Mouse (Mus musculus) heart, postnatal 10 days (tissue): ENCODE measurements around the gene Cdh15. TPM values are rescaled to one million over a fixed set of nuclear protein-coding genes. Genes with fewer than 3 reads are reported as not detected.

Source experiments
- DNase-seq, 2 experiments: peaks; one replicate each; pipeline ENCODE4 v3.0.0; 2021
- intact Hi-C: fragments of 180-260 bp; cut with DNase I; formaldehyde crosslinking; loops from one replicate; pipeline ENCODE4 v1.15.1; 2025
- total RNA-seq, 2 experiments: library from RNA; stranded (reverse); gene quantifications; 2 replicates each; pipeline ENCODE4 v1.2.3; 2021

Gene Cdh15
- under 1 TPM in 1 of 2 experiments, not detected in 1; 0.10 TPM for total RNA-seq

GRCm38 (mm10) chr8:122847829-122848561 is at the start of gene Cdh15:
TSS of gene Cdh15 (plus strand) at chr8:122847966.
- peak; percentile 47 to 62 for DNase-seq
- intact Hi-C loops = no loop called here

- DNase-seq = no peak
- intact Hi-C loops = no loop called here
Measured at GRCm38 (mm10) chr8:122803906-122804761, 43.6 kb upstream of the Cdh15 start.

GRCm38 (mm10) chr8:122805349-122805748 is 42.4 kb upstream of the Cdh15 start:
- intact Hi-C loops = no loop called here
- DNase-seq = no peak

- intact Hi-C loops = no loop called here
Measured at GRCm38 (mm10) chr8:122806956-122807538, 40.7 kb upstream of the Cdh15 start.

GRCm38 (mm10) chr8:122807907-122808306 is 39.9 kb upstream of the Cdh15 start:
- intact Hi-C loops = no loop called here
- DNase-seq = peak; percentile 69 to 77

More at GRCm38 (mm10) chr8:122806956-122807538, 40.7 kb upstream of the Cdh15 start:
- DNase-seq = peak in 1 of 2 experiments; percentile 27

GRCm38 (mm10) chr8:122810376-122810775 is 37.4 kb upstream of the Cdh15 start:
- intact Hi-C loops = loop anchor here (5.0 kb wide), 2 partner anchors 133 to 193 kb away; no protein-coding TSS in a partner anchor
- no peak for DNase-seq

GRCm38 (mm10) chr8:122811870-122812494 is 35.8 kb upstream of the Cdh15 start:
- no peak for DNase-seq
- intact Hi-C loops = loop anchor here (5.0 kb wide), 2 partner anchors 135 to 195 kb away; no protein-coding TSS in a partner anchor

- intact Hi-C loops = loop anchor here (5.0 kb wide), 2 partner anchors 135 to 195 kb away; no protein-coding TSS in a partner anchor
- peak in 1 of 2 experiments; percentile 30 for DNase-seq
Measured at GRCm38 (mm10) chr8:122812610-122813250, 35.0 kb upstream of the Cdh15 start.

GRCm38 (mm10) chr8:122814608-122815007 is 33.2 kb upstream of the Cdh15 start:
- peak in 1 of 2 experiments; percentile 24 for DNase-seq
- intact Hi-C loops = loop anchor here (5.0 kb wide), 2 partner anchors 137 to 197 kb away; no protein-coding TSS in a partner anchor

- DNase-seq = no peak
- intact Hi-C loops = no loop called here
Measured at GRCm38 (mm10) chr8:122816965-122817364, 30.8 kb upstream of the Cdh15 start.

GRCm38 (mm10) chr8:122817724-122818496 is 29.9 kb upstream of the Cdh15 start:
- no peak for DNase-seq
- intact Hi-C loops = no loop called here

GRCm38 (mm10) chr8:122819776-122820175 is 28.0 kb upstream of the Cdh15 start:
- no peak for DNase-seq
- intact Hi-C loops = no loop called here

- no peak for DNase-seq
- intact Hi-C loops = no loop called here
Measured at GRCm38 (mm10) chr8:122824571-122824970, 23.2 kb upstream of the Cdh15 start.

- DNase-seq = no peak
- intact Hi-C loops = no loop called here
Measured at GRCm38 (mm10) chr8:122824986-122825385, 22.8 kb upstream of the Cdh15 start.

GRCm38 (mm10) chr8:122825408-122825807 is 22.4 kb upstream of the Cdh15 start:
- no peak for DNase-seq
- intact Hi-C loops = no loop called here

- intact Hi-C loops = no loop called here
Measured at GRCm38 (mm10) chr8:122829396-122829795, 18.4 kb upstream of the Cdh15 start.

GRCm38 (mm10) chr8:122830349-122831061 is 17.3 kb upstream of the Cdh15 start:
- intact Hi-C loops = loop anchor here (1.0 to 2.0 kb wide), 3 partner anchors 153 to 330 kb away; no protein-coding TSS in a partner anchor
- DNase-seq = peak; percentile 93 to 98

More at GRCm38 (mm10) chr8:122829396-122829795, 18.4 kb upstream of the Cdh15 start:
- no peak for DNase-seq

- intact Hi-C loops = no loop called here
- no peak for DNase-seq
Measured at GRCm38 (mm10) chr8:122834416-122834815, 13.3 kb upstream of the Cdh15 start.
